Mouse (Mus musculus) left cerebral cortex, adult 8-10 months (tissue): Measurements from ENCODE around the gene Acot9. TPM values are rescaled to one million over a fixed set of nuclear protein-coding genes. Genes with fewer than 3 reads are reported as not detected.
A peak's percentile ranks its signal among the peaks of the same experiment; 100 is the strongest.

ENCODE experiments used
- DNase-seq, 2 experiments: peaks; one replicate each; pipeline ENCODE4 v3.0.0; 2022; ENCODE audit warnings: low spot score in 2 of 2
- total RNA-seq, 4 experiments: library from RNA; stranded (reverse); gene quantifications; 2 replicates each; pipeline ENCODE4 v1.2.4; 2022

Gene Acot9
- total RNA-seq, result 10 to 100 TPM; 20.6 to 24.8 (median 22.9) TPM

DNA sequence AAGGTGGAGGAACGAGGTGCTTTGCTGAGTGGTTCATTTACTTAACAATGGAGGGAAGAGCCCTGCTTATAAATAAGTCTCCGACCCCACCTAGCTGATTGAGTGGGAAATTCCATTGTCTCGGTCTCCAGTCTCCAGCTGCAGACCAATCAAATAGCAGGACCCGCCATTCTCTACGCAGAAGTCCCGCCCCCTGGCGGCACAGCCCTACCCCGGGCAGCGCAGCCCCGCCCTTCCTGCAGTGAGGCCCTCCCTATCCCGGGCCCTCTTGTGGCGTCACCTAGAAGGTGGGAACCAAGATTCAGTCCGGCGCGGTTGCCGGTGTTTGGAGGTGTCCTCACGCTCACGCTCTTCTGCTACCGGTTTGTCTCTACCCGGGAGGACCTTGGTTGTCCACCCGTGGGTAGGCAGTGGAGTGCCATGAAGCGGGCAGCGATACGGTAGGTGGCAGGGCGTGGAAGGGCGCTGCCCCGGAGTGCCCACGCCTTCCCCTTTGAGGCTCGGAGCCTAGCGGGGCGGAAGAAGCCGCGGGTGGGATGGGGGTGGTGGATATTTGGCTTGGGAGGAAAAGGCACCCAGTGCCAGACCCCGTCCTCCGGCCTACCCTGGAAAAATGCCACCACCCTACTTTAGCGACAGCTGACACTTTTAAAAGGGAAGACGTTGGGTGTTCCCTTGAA is at the start of gene Acot9:
Gene Acot9, plus strand, starts transcription at position 209 of the 680 bp plus-strand sequence.
- DNase-seq, result peak; percentile 64 to 85

DNA sequence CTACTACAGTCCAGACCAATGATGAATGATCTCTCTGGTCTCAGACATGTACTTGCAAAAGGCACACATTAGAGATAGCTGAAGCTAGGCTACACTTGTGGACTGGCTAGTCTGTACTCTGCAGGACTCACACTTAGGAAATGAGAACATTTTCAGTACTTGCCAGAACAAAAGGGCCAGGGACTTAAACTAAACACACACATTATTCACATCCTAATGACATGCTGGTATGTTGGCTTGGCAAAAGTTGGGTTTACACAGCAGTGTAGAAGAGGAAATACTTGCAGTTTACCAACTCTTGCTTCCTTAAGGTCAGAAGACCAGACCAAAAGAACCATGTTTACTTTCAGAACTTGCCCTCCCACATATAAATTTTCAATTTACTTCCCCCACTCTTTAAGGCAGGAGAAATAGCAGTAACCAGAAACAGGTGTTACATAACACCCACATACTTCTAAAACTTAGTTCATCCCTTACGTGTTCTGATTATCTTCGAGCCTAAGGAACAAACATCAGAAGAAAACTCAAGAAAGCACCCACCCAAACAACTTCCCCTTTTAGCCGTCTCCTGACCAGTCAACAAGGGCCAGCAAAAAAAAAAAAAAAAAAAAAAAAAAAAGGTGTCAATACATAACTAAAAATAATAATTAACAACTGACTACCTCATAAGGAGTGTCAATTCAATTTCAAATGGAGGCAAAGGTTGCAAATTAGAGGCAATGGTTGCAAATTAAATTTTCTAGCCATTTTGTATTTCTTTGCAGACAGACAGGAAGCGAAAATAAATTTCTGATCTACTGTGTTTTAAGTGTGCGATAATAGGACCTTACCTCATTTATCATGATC is 47.7 kb upstream of the Acot9 start:
- DNase-seq, result no peak

DNA sequence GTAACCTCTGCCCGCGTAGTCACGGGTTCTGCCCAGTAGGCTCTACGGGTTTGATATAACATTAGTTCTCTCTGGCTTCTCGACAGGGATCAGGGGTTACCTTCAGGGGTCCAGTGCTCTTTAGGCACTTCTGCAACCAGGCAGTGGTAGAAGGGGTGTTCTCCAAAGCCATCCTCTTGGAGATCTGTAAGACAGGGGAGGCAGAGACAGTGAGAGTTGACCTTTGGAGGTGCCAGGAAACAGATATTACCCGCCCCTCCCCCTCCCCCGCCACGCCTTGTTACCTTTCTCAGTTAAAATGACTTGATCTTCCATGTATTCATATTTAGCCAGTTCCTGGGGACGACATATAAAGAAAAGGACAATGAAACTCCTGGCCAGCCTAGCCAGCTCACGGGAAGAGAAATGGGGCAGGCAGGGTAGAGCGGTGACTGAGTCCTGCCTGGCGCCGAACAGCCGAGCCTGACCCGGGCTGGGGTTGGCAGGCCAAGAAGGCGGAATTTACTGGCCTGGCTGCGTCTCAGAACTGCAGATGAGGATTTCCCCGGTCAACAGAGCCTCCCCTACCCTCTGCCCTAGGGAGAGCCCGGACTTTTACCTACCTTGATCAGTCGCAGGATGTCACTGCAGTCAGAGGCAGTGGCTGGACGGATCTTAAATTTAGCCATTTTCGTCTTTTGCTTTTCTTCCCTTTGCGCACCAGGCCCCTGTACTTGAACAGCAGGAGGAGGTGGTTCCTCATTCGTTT is 46.6 kb upstream of the Acot9 start:
- DNase-seq, result peak in 1 of 2 experiments; percentile 3

DNA sequence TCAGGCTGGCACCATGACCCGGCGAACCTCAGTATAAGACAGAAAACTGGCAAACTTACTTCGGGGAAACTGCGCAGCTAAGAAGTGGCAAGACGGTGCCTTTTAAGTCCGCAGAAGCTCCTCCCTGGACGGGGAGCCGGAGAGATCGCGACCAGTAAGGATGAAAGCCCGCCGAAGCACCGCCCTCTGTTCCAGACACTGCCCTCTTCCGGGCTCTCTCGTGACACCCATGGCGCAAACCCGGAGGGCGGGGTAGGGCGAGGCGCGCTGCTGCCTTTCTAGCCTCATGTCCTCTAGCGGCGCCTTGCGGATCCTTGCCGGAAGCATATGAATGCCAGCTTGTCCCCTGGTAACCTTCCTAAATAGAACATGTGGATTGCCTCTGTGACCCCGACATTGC is 46.0 kb upstream of the Acot9 start, which contains the start of gene Sat1:
Gene Sat1, minus strand, starts transcription at position 179 of the 400 bp plus-strand sequence.
- DNase-seq, result peak; percentile 64 to 88

DNA sequence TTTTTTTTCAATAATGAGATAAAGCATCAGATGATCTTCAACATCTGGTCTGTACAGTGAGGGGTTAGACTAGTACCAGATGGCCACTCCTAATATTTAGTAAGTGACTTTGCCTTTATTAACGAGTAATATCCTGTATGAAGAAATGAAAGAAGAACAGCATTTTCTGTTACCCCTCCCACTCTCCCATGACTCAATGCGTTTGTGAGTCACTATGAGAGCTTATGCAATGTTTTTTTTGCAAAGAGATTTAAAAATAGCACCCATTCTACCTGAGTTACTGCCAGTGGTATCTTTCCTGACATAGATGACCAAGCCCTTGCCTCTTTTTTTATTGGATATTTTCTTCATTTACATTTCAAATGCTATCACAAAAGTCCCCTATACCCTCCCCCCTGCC is 44.0 kb upstream of the Acot9 start:
- no peak for DNase-seq

DNA sequence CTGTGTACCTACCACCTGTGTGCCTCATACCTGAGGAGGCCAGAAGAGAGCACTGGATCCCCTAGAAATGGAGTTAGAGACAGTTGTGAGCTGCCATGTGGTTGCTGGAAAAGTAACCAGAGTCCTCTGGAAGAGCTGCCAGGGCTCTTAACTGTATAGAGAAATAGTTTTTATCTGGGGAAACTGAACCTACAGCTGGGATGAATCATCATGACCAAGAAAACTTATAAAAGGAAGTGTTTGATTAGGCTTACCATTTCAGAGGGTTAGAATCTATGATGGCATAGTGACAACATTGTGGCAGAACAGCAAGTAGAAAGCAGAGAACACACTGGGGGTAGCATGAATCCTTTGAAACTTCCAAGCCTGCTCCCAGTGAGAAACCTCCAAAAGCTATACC is 5.4 kb upstream of the Acot9 start:
- no peak for DNase-seq

DNA sequence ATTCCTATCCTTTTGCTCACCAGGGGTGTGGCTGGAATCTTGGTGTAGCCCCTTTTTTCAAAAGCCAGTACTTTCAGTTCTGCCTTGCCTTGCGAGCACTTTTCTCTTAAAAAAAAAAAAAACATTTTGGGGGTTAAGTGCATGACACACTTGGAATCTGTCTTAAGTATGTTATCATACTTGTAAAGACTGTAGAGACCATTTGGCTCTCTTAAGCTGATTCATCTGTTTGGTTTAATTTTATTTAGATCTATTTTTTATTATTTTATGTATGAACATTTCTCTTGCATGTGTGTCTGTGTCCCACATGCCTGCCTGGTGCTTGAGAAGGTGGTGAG is 641 bp downstream of the Acot9 start:
- DNase-seq, result no peak

DNA sequence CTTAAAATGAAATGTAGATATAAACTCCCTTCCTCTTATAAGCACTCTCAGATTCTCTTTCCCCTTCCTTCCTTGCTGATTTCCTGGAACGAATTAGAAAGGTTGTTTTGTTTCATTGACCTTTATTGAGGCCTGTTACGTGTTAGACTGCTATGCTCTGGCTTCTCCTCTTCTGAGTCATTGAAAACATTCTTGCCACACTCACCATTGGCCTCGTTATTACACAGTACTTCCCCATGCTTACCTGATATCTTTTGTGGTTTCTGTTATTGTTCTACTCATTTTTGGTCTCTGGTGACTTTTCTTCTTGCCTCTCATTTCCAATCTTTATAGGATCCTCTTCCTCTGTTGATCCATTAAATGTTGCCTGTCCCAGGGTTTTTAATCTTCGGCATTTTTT is 16.2 kb downstream of the Acot9 start:
- no peak for DNase-seq

DNA sequence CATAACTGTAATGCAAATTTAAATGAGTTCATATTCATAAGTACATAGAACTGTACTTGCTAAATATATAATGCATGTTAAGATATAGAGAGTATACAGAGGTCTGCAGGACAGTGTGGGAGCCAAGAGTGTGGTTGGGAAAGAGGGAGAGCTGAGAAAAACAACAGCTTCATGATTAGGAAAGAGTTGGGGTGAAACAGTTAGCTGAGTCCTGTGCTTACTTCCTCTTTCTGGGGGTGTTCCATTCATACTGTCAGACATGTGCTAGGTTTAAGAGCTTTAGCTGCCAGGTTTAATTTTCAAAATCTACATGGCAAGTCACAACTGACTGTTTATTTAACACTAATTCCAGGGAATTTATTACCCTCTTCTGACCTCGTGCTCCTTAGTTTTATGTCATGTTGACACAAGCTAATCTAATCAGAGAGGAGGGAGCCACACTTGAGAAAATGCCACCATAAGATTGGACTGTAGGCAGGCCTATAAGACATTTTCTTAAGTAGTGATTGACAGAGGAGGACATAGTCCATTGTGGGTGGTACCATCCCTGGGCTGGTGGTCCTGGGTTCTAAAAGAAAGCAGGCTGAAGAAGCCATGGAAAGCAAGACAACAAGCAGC is 18.3 kb downstream of the Acot9 start:
- DNase-seq, result no peak

DNA sequence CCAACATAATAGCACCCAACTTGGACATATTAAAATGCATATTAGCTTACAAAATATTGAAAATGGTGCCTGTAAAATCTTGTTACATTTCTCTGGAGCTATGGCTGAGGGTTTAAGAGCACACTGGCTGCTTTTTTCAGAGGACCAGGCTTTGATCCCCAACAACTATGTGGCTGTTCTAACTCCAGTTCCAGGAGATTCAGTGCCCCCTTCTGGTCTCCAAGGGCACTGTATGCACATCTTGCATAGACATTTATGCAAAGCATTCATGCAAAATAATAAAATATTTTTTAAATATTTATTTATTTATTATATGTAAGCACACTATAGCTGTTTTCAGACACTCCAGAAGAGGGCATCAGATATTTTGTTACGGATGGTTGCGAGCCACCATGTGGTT is 44.1 kb downstream of the Acot9 start:
- no peak for DNase-seq

DNA sequence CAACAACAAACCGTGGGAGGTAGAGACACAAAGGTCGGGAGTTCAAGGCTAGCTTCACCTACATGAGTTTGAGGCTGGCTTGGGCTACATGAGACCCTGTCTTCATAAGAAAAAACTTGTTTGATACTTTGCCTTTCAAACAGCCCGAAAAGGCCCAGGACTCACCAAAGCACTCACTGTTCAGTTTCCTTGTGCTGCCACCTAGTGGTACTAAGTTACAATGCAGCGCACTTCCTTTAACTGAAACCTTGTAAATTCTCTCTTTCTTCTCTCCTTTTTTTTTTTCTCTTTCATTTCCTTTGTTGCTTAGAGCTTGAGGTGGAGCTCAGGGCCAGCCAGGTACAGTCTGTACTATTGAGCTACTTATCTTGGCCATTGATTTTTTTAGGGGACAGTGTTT is 55.8 kb downstream of the Acot9 start:
- no peak for DNase-seq

DNA sequence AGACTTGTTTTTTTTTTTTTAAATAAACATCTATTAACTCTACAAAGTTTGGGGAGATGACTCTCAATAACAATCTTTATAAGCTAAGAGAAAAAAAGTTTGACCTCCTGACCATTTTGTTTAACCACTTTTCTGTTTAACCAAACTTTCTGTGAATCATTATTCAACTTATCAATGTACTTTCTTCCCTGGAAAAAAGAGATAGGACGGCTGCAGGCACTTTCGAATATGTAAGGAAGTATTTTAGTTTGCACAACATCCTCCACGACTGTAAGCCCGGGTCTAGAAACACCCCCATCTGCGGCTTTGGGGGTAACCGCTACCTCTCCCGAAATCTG is 75.3 kb downstream of the Acot9 start:
- no peak for DNase-seq

DNA sequence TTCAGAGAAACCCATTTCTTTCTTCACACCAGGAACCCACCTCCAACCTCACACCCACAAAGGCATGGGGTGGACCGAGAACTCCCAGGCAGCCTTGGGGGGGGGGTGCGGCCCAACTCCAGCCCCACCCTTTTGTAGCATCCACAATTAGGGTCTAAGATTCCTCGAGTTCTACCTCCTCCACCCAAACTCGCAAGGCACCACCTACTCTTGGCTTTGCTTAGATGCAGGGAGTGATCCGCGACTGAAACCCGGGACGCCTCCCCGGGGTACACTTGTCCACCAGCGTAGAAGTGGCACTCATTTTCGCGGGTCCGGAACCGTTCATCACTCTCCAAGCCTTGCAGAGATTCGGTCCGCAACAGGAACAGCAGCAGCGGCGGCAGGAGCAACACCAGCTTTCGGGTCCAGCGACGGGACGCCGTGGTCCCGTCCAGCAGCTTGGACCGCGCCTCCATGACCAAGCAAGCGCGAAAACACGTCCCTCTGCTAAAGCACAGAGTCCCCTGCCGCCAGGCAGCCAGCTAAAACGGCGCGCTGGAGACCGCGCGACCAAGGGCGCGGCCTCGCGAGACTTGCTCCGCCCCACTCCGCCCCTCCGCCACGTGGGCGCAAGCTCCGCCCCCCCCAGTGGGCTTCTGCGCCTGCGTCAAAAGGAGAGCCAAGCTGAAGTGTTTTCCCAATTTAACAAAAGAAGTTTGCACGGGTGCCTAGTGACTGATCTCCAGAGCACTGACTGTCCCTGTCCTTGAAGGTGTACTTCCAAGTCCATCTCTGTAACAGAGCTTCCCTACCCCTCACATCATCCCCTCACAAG is 75.9 kb downstream of the Acot9 start:
- peak; percentile 54 to 61 for DNase-seq

DNA sequence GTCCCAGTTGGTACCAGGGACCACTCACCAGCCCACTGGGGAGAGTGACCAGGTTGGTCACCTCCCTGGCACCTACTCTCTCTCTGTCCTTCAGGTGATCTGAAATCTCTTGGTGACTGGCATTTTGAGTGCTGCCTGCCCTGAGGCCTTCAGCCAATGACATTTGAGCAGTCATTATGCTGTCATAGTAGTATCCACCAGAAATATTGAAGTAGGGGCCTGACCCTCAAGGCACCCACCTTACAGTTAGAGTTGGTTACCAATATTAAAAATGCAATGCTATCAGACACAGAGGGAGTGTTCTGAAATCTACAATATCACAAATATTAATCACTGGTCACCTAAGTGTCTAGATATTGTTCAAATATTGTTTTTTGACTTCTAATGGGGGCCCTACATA is 78.4 kb downstream of the Acot9 start, which contains the start of gene Prdx4:
Gene Prdx4, minus strand, starts transcription at position 101 of the 400 bp plus-strand sequence.
- no peak for DNase-seq

DNA sequence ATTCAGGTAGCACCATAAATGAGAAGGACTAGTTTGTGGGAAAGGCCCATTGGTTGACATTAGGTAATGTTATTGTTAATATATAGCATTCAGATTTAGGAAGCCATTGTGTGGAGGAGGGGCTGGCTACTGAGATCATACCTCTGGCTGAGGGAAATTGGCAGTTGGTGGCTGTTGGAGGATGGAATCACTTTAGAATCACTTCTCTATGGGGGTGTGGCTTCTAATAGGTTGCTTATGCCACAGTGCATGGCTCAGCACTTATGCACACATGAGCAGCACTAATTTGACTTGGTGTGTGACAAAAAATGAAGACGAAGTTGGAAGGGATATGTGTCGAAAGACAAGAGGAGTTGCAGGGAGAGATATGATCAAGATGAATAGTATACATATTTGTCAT is 84.0 kb downstream of the Acot9 start:
- no peak for DNase-seq

Other genes with a start within 250 kb of the Acot9 start
- not detected for gene Magea5, start 199.3 kb upstream of the Acot9 start, total RNA-seq
- gene Magea1, start 172.7 kb upstream of the Acot9 start, total RNA-seq, result not detected
- gene Magea2, start 168.8 kb upstream of the Acot9 start, total RNA-seq, result not detected
- gene Cldn34b2, start 134.0 kb upstream of the Acot9 start, total RNA-seq, result not detected
- 10 to 100 TPM; 61.6 to 76.5 (median 70.6) TPM for gene Sat1, start 46.0 kb upstream of the Acot9 start, total RNA-seq
- 10 to 100 TPM; 22.2 to 33.0 (median 28.7) TPM for gene Prdx4, start 78.3 kb downstream of the Acot9 start, total RNA-seq